Mouse (Mus musculus): ENCODE measurements around the gene Rilp.

The Rilp gene

GRCm38 (mm10) chr11:75557142-75557541 lies 47.2 kb downstream of the Rilp start:
- DNase-seq (ENCODE audit: low read depth, low spot score), result peak; percentile 79

- peak; percentile 90 for DNase-seq (ENCODE audit: low read depth, low spot score)
Observed at GRCm38 (mm10) chr11:75558101-75558500, 48.2 kb downstream of the Rilp start.

GRCm38 (mm10) chr11:75559870-75560504 lies 50.1 kb downstream of the Rilp start:
- no peak for DNase-seq (ENCODE audit: low read depth, low spot score)

GRCm38 (mm10) chr11:75560530-75561409 lies 50.9 kb downstream of the Rilp start:
- DNase-seq (ENCODE audit: low read depth, low spot score), result no peak

GRCm38 (mm10) chr11:75561410-75561791 lies 51.5 kb downstream of the Rilp start:
- DNase-seq (ENCODE audit: low read depth, low spot score), result no peak

Data from ZHBTc4 (cell line).